Mouse (Mus musculus) thymus, adult 18-20 months (tissue): ENCODE results near the gene Prelid1.

ENCODE experiments used
- DNase-seq, 2 experiments: peaks; one replicate each; pipeline ENCODE4 v3.0.0; 2022; ENCODE audit warnings: mixed read lengths in 2 of 2

Gene Prelid1

GRCm38 (mm10) chr13:55319931-55320533 lies at the start of gene Prelid1:
TSS of gene Prelid1 (plus strand) at chr13:55320500.
- DNase-seq: no peak

- DNase-seq: no peak
Measured at GRCm38 (mm10) chr13:55277203-55277602, 43.1 kb upstream of the Prelid1 start.

GRCm38 (mm10) chr13:55277646-55278045 lies 42.7 kb upstream of the Prelid1 start:
- no peak for DNase-seq

GRCm38 (mm10) chr13:55288854-55289253 lies 31.4 kb upstream of the Prelid1 start:
- DNase-seq: no peak

GRCm38 (mm10) chr13:55296760-55297159 lies 23.5 kb upstream of the Prelid1 start:
- no peak for DNase-seq

- DNase-seq: no peak
Measured at GRCm38 (mm10) chr13:55300913-55301312, 19.4 kb upstream of the Prelid1 start.

- DNase-seq: no peak
Measured at GRCm38 (mm10) chr13:55312028-55312630, 8.2 kb upstream of the Prelid1 start.

GRCm38 (mm10) chr13:55313051-55313450 lies 7.2 kb upstream of the Prelid1 start:
- DNase-seq: no peak

GRCm38 (mm10) chr13:55314891-55315412 lies 5.3 kb upstream of the Prelid1 start:
- DNase-seq: no peak

GRCm38 (mm10) chr13:55318351-55318750 lies 1.9 kb upstream of the Prelid1 start:
- no peak for DNase-seq

GRCm38 (mm10) chr13:55321434-55322129 lies 1.3 kb downstream of the Prelid1 start, which contains the start of gene Rab24:
TSS of gene Rab24 (minus strand) at chr13:55321946.
- DNase-seq: peak; percentile 83

GRCm38 (mm10) chr13:55322130-55322825 lies 2.0 kb downstream of the Prelid1 start:
- no peak for DNase-seq

GRCm38 (mm10) chr13:55325596-55325995 lies 5.3 kb downstream of the Prelid1 start:
- no peak for DNase-seq

- DNase-seq: no peak
Measured at GRCm38 (mm10) chr13:55327169-55327568, 6.9 kb downstream of the Prelid1 start.

- peak; percentile 77 to 85 for DNase-seq
Measured at GRCm38 (mm10) chr13:55327633-55328032, 7.3 kb downstream of the Prelid1 start.

- no peak for DNase-seq
Measured at GRCm38 (mm10) chr13:55328171-55328570, 7.9 kb downstream of the Prelid1 start.

GRCm38 (mm10) chr13:55328641-55329040 lies 8.3 kb downstream of the Prelid1 start:
- no peak for DNase-seq

- DNase-seq: peak in 1 of 2 experiments; percentile 50
Measured at GRCm38 (mm10) chr13:55329109-55329682, 8.9 kb downstream of the Prelid1 start.

- peak; percentile 74 to 82 for DNase-seq
Measured at GRCm38 (mm10) chr13:55329683-55330566, 9.6 kb downstream of the Prelid1 start, which contains the start of gene Mxd3. TSS of gene Mxd3 (minus strand) at chr13:55329823.

- DNase-seq: no peak
Measured at GRCm38 (mm10) chr13:55330567-55331400, 10.5 kb downstream of the Prelid1 start.

- DNase-seq: no peak
Measured at GRCm38 (mm10) chr13:55332331-55332730, 12.0 kb downstream of the Prelid1 start.
